Mouse (Mus musculus) monocyte, adult 2 months (primary cell): Measurements from ENCODE around the gene Exosc10.

Experiments used
- DNase-seq, 2 experiments: peaks; one replicate each; pipeline ENCODE4 v3.0.0; 2022; ENCODE audit warnings: low spot score in 2 of 2, low read depth in 1 of 2

Gene Exosc10

DNA sequence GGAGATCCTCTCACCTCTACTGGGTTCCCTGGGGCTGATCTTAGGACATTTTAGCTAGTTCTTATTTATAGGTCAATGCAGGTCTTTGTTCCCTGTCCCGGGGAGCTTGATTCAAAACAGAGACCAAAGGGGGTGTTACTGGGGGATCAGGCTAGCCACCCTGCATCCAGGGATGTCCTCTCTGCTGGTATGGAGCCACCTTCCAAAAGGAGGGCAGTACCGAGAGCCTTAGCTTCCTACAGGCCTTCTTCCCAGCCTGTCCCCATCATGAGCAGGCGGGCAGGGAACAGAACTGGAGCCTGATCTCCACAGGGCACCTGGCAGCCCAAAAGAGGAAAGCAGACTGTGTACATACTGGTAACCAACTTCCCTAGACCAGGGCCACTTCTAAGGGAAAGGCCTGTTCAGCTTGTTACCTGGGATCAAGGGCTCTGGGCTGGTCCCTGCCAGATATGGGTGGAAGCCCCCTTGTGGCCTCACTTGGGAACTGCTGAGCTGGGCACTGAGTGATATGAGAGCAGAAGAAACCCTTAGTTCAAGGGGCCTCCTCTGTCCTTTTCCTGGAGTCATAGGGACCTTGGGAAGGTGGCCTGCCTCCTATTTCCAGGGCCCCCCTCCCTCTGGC, 46.4 kb downstream of the Exosc10 start:
- peak in 1 of 2 experiments; percentile 40 for DNase-seq

- peak in 1 of 2 experiments; percentile 40 for DNase-seq
These were observed 49.5 kb downstream of the Exosc10 start for GRCm38 (mm10) chr4:148607758-148608157.

- DNase-seq: no peak
These were observed 51.6 kb downstream of the Exosc10 start for GRCm38 (mm10) chr4:148609805-148610204.

GRCm38 (mm10) chr4:148610631-148611364, 52.6 kb downstream of the Exosc10 start:
- DNase-seq: no peak

- no peak for DNase-seq
These were observed 54.3 kb downstream of the Exosc10 start for GRCm38 (mm10) chr4:148612557-148612956.

DNA sequence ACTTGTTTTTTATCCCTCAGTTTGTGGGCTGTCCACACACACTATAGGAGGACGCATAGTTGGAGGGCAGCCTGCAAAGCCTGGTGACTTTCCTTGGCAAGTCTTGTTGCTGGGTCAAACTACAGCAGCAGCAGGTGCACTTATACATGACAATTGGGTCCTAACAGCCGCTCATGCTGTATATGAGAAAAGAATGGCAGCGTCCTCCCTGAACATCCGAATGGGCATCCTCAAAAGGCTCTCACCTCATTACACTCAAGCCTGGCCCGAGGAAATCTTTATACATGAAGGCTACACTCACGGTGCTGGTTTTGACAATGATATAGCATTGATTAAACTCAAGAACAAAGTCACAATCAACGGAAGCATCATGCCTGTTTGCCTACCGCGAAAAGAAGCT, 55.5 kb downstream of the Exosc10 start:
- DNase-seq: no peak

- DNase-seq: no peak
These were observed 61.6 kb downstream of the Exosc10 start for GRCm38 (mm10) chr4:148619805-148620204.

DNA sequence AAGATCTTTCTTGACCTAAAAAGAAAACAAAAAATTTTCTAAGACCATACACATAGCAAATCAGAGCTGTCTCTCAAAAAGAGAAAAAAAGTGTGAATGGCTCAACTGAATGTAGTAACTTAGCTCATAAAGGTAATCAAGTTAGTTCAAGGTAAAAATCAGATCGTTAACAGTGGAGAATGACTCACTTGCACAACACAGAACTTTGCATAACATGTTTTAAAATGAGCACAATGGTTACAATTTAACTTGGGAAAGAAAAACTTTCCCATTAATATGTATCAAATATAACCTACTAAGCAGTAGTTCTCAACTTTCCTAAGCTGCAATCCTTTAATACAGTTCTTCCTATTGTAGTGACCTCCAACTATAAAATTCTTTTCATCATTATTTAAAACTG, 62.5 kb downstream of the Exosc10 start:
- DNase-seq: no peak

- DNase-seq: no peak
These were observed 64.3 kb downstream of the Exosc10 start for GRCm38 (mm10) chr4:148622485-148622884.

GRCm38 (mm10) chr4:148623609-148624008, 65.4 kb downstream of the Exosc10 start:
- no peak for DNase-seq

- no peak for DNase-seq
These were observed 66.8 kb downstream of the Exosc10 start for GRCm38 (mm10) chr4:148625010-148625409.

DNA sequence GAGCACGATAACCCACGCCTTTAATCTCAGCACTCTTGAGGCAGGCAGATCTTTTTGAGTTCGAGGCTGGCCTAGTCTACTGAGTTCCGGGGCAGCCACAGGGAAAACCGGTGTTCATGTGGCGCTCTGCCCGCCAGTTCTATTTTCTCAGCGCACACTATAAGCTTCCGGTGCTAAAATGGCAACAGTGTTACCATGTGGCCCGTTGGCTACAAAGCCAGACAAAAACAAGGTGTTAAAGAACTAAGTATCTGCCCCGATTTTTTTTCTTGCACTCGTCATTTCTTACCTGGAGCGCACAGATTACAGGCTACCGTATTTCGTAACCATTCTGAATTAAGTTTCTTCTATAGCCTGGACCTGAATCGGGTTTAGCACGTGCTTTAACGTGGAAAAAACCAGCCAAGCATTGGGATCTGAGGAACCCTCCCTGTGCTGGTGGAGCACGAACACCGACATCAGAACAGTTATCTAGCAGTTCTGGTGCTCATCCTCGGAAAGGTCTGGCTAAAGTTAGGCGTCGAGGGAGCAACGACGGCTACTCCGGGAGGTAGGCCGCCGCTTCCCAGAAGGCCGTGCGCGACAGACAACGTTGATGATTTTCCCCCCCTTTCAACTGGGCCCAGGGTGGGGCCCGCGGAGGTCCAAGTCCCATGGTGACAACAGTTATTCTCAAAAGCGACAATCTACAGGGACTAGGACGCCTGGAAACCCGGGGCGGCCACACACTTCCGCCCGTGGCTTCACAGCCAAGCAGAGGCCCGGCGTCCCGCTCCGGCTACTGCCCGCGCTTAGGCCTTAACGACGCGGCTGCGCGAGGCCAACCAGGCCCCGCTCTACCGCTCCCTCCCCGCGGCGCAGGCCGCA, 67.8 kb downstream of the Exosc10 start:
- no peak for DNase-seq

GRCm38 (mm10) chr4:148626623-148627185, 68.5 kb downstream of the Exosc10 start, which contains the start of gene Tardbp:
Tardbp (minus strand) TSS chr4:148627019.
- DNase-seq: peak; percentile 86 to 96

GRCm38 (mm10) chr4:148627246-148627645, 69.0 kb downstream of the Exosc10 start:
- DNase-seq: no peak
